Mouse (Mus musculus): Measurements from ENCODE around the gene Klf6. TPM values are rescaled to one million over a fixed set of nuclear protein-coding genes. Genes with fewer than 3 reads are reported as not detected.

Klf6 gene
- total RNA-seq (2023) = 1,000 to 10,000 TPM; 1,289 to 1,802 TPM

DNA sequence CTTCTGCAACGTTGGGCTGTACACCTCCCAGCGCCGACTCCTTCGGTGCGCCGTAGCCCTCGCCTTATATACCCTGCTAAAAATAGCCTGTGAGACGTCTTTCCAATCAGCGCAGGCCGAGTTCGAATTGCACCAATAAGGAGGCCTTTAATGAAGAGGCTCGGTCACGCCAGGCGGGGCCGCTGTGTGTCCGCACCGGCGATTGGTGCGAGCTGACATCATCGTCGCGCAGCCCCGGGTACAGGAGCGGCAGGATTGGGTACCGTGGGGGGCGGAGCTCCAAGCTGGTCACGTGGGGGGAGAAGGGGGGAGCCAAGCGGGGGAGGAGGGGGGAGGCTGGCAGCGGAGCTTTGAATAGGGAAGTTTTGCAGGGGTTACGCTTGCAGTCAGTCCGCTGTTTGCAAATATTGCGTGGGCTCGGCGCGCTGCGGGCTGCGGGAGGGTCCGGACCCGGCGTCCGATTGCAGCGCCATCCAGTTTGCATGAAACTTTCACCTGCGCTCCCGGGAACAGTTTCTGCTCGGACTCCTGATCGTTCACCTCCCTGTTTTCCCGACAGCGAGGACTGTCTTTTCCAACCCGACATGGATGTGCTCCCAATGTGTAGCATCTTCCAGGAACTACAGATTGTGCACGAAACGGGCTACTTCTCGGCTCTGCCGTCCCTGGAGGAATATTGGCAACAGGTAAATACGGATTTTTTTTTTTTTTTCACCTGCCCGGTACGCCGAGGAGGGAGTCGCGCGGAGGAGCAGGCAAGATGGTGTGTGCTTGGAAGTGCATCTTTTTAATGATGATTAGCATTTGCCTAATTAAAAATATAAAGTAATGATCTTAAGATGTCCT, at the start of gene Klf6:
Gene Klf6, plus strand, starts transcription at position 326 of the 846 bp plus-strand sequence.

